Mouse (Mus musculus): ENCODE measurements at regions not wholly inside any gene's neighbourhood (a gene's known extent, or its start where the extent isn't known, plus 50 kb on each side); places are given as distances from the start of the nearest gene placed in this dataset.

DNA sequence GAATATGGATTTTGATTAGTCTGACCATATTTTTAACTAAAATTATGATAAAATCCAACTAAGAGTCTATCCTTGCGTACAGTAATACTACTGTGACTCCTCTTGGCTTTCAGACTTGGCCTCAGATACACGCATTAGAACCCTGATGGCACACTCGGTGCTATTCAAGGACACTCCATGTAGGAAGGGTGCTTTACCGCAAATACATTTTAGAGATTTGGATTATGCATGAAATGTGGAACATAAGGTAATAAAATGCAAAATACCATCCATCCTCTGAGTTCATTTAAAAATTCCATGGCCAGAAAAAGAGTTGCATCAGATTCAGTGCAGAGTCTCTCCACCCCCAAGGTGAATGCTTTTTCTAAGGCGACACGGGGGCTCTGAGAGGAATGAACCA is 157.7 kb upstream of the Clec14a start:
- no peak overlapping the region for H3K9ac ChIP-seq (ENCODE audit: insufficient read depth, low read depth, low read length, poor library complexity, severe bottlenecking)
- in situ Hi-C loops (cut with MboI; ENCODE audit: low sequenced_read_pairs in 2 of 2, unreplicated experiment in 2 of 2), result no loop called here
- TF ChIP-seq HCFC1 (IDR thresholded peaks at IDR 0.05; ENCODE audit: borderline replicate concordance, insufficient read depth, low read length) (no peak), MAFK (IDR thresholded peaks at IDR 0.05; ENCODE audit: insufficient read depth, low read depth, low read length) (no peak), CHD2 (IDR thresholded peaks at IDR 0.05; ENCODE audit: low read depth, low read length) (no peak), ZC3H11A (IDR thresholded peaks at IDR 0.05; ENCODE audit: borderline replicate concordance, low read depth, low read length) (no peak)

DNA sequence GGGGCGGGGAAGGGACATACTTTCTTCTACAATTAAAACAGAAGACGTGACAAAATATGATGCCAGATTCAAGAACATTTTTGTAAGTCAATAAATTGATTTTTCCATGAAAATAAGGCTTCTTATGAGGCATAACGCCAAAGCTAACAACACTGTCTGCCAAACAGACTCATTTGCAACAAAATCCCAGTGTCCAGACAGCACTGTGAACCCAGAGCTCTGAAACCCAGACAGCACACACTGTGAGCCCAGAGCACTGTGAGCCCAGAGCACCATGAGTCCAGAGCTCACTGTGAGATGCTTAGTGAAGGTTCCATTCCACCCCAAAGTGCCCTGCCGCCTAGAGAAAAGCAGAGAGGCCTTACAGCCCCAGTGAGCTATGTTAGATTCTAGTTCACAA is 156.9 kb upstream of the Clec14a start:
- Histone ChIP-seq H3K4me1 (ENCODE audit: control insufficient read depth in 2 of 2, insufficient read depth in 2 of 2, low read length in 2 of 2, poor library complexity in 1 of 2) (no peaks in the 10 kb centered on the region), H3K9ac (ENCODE audit: insufficient read depth, low read depth, low read length, poor library complexity, severe bottlenecking) (no peak overlapping the region), H3K36me3 (ENCODE audit: control insufficient read depth, insufficient read depth, low read length, poor library complexity, severe bottlenecking) (no peaks in the 10 kb centered on the region), H3K9me3 (ENCODE audit: control insufficient read depth, insufficient read depth, low read depth, low read length) (no peaks in the 10 kb centered on the region), H3K27ac (ENCODE audit: insufficient read depth, low read depth, low read length, poor library complexity, severe bottlenecking) (no peak overlapping the region), H3K4me3 (ENCODE audit: insufficient read depth in 1 of 2, low read depth in 1 of 2, low read length in 2 of 2, poor library complexity in 1 of 2, severe bottlenecking in 1 of 2) (no peak overlapping the region)
- no peak for DNase-seq (ENCODE audit: low read depth, low spot score)
- in situ Hi-C loops (cut with MboI; ENCODE audit: low sequenced_read_pairs in 2 of 2, unreplicated experiment in 2 of 2), result no loop called here
- TF ChIP-seq ZC3H11A (IDR thresholded peaks at IDR 0.05; ENCODE audit: borderline replicate concordance, low read depth, low read length) (no peak), HCFC1 (IDR thresholded peaks at IDR 0.05; ENCODE audit: borderline replicate concordance, insufficient read depth, low read length) (no peak), CHD2 (IDR thresholded peaks at IDR 0.05; ENCODE audit: low read depth, low read length) (no peak), ZNF384 (IDR thresholded peaks at IDR 0.05; ENCODE audit: low read depth, low read length) (no peak), MAFK (IDR thresholded peaks at IDR 0.05; ENCODE audit: insufficient read depth, low read depth, low read length) (no peak)

More for the DNA sequence above, 157.7 kb upstream of the Clec14a start:
- H3K4me1 ChIP-seq (ENCODE audit: control insufficient read depth in 2 of 2, insufficient read depth in 2 of 2, low read length in 2 of 2, poor library complexity in 1 of 2), result no peaks in the 10 kb centered on the region
- H3K9me3 ChIP-seq (ENCODE audit: control insufficient read depth, insufficient read depth, low read depth, low read length), result no peaks in the 10 kb centered on the region
- H3K4me3 ChIP-seq (ENCODE audit: insufficient read depth in 1 of 2, low read depth in 1 of 2, low read length in 2 of 2, poor library complexity in 1 of 2, severe bottlenecking in 1 of 2), result no peak overlapping the region
- no peak for DNase-seq (ENCODE audit: low read depth, low spot score)
- H3K36me3 ChIP-seq (ENCODE audit: control insufficient read depth, insufficient read depth, low read length, poor library complexity, severe bottlenecking), result no peaks in the 10 kb centered on the region
- no peak overlapping the region for H3K27ac ChIP-seq (ENCODE audit: insufficient read depth, low read depth, low read length, poor library complexity, severe bottlenecking)

DNA sequence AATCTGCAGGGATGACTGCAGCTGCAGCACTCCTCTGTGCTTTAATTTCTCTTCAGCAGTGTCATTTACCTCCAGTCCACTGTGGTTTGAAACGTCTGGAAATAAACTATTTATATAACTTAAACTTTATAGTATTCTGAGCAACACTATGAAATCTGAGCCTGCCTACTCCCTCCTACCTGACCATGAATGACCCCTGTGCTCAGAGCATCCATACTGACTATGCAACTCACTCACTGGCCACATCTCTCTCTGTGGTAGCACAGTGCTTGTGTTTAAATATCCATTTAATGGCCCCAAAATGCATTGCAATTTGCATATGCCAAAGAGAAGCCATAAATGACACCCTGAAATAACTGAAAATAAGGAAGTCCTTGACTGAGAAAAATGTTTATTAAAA is 154.5 kb upstream of the Clec14a start:
- TF ChIP-seq ZNF384 (IDR thresholded peaks at IDR 0.05; ENCODE audit: low read depth, low read length), result no peak
- no peak for TF ChIP-seq HCFC1 (IDR thresholded peaks at IDR 0.05; ENCODE audit: borderline replicate concordance, insufficient read depth, low read length)
- TF ChIP-seq CHD2 (IDR thresholded peaks at IDR 0.05; ENCODE audit: low read depth, low read length), result no peak
- no peak for TF ChIP-seq MAFK (IDR thresholded peaks at IDR 0.05; ENCODE audit: insufficient read depth, low read depth, low read length)
- TF ChIP-seq ZC3H11A (IDR thresholded peaks at IDR 0.05; ENCODE audit: borderline replicate concordance, low read depth, low read length), result no peak
- Histone ChIP-seq H3K27ac (ENCODE audit: insufficient read depth, low read depth, low read length, poor library complexity, severe bottlenecking) (no peak overlapping the region), H3K9ac (ENCODE audit: insufficient read depth, low read depth, low read length, poor library complexity, severe bottlenecking) (no peak overlapping the region), H3K4me1 (ENCODE audit: control insufficient read depth in 2 of 2, insufficient read depth in 2 of 2, low read length in 2 of 2, poor library complexity in 1 of 2) (no peaks in the 10 kb centered on the region), H3K9me3 (ENCODE audit: control insufficient read depth, insufficient read depth, low read depth, low read length) (no peaks in the 10 kb centered on the region), H3K4me3 (ENCODE audit: insufficient read depth in 1 of 2, low read depth in 1 of 2, low read length in 2 of 2, poor library complexity in 1 of 2, severe bottlenecking in 1 of 2) (no peak overlapping the region), H3K36me3 (ENCODE audit: control insufficient read depth, insufficient read depth, low read length, poor library complexity, severe bottlenecking) (no peaks in the 10 kb centered on the region)
- in situ Hi-C loops (cut with MboI; ENCODE audit: low sequenced_read_pairs in 2 of 2, unreplicated experiment in 2 of 2), result no loop called here
- no peak for DNase-seq (ENCODE audit: low read depth, low spot score)

DNA sequence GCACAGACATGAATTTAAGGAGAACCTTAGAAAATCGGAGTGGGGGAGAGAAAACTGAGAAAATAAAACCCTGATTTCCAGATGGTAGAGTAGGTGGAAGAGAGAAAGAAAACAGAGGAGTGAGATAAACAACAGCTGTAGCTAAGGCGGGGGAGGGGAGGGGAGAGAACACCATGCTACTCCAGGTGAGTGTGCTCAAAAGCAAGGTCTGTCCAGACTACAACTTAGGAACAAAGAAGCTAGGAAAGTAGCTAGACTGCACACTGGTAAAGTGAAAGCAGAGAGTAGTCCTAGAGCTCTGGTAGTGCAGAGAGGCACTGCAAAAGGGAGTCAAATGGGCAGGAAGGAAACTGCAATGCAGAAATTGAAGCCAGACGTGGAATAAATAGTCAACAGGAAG is 132.8 kb upstream of the Clec14a start:
- TF ChIP-seq MAFK (IDR thresholded peaks at IDR 0.05; ENCODE audit: insufficient read depth, low read depth, low read length) (no peak), CHD2 (IDR thresholded peaks at IDR 0.05; ENCODE audit: low read depth, low read length) (no peak), ZNF384 (IDR thresholded peaks at IDR 0.05; ENCODE audit: low read depth, low read length) (no peak), HCFC1 (IDR thresholded peaks at IDR 0.05; ENCODE audit: borderline replicate concordance, insufficient read depth, low read length) (no peak), ZC3H11A (IDR thresholded peaks at IDR 0.05; ENCODE audit: borderline replicate concordance, low read depth, low read length) (no peak)
- DNase-seq (ENCODE audit: low read depth, low spot score), result no peak
- H3K27ac ChIP-seq (ENCODE audit: insufficient read depth, low read depth, low read length, poor library complexity, severe bottlenecking), result no peak overlapping the region
- H3K9me3 ChIP-seq (ENCODE audit: control insufficient read depth, insufficient read depth, low read depth, low read length), result no peaks in the 10 kb centered on the region
- no peak overlapping the region for H3K4me3 ChIP-seq (ENCODE audit: insufficient read depth in 1 of 2, low read depth in 1 of 2, low read length in 2 of 2, poor library complexity in 1 of 2, severe bottlenecking in 1 of 2)
- no peaks in the 10 kb centered on the region for H3K36me3 ChIP-seq (ENCODE audit: control insufficient read depth, insufficient read depth, low read length, poor library complexity, severe bottlenecking)
- no peak overlapping the region for H3K9ac ChIP-seq (ENCODE audit: insufficient read depth, low read depth, low read length, poor library complexity, severe bottlenecking)
- in situ Hi-C loops (cut with MboI; ENCODE audit: low sequenced_read_pairs in 2 of 2, unreplicated experiment in 2 of 2), result no loop called here
- no peaks in the 10 kb centered on the region for H3K4me1 ChIP-seq (ENCODE audit: control insufficient read depth in 2 of 2, insufficient read depth in 2 of 2, low read length in 2 of 2, poor library complexity in 1 of 2)

DNA sequence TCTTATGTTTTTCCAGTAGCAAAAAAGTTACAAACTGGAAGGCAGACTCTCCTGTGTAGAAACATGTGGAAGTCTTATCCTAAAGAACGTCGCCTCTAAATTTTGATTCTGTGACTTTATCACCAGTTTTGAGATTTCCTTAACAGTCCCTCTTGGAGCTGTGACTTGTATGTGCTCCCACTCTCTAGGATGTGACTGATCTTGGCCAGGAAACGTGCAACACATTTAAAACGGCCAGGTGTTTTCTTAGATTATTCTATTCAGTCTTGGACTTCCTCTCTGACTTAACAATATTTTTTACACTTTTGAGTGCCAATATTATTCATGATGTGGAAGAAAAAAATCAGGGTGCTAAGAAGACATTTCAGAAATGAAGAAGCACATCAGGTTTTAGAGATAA is 91.2 kb upstream of the Clec14a start:
- DNase-seq (ENCODE audit: low read depth, low spot score), result no peak
- Histone ChIP-seq H3K27ac (ENCODE audit: insufficient read depth, low read depth, low read length, poor library complexity, severe bottlenecking) (no peak overlapping the region), H3K4me1 (ENCODE audit: control insufficient read depth in 2 of 2, insufficient read depth in 2 of 2, low read length in 2 of 2, poor library complexity in 1 of 2) (no peaks in the 10 kb centered on the region), H3K36me3 (ENCODE audit: control insufficient read depth, insufficient read depth, low read length, poor library complexity, severe bottlenecking) (no peaks in the 10 kb centered on the region), H3K9ac (ENCODE audit: insufficient read depth, low read depth, low read length, poor library complexity, severe bottlenecking) (no peak overlapping the region), H3K4me3 (ENCODE audit: insufficient read depth in 1 of 2, low read depth in 1 of 2, low read length in 2 of 2, poor library complexity in 1 of 2, severe bottlenecking in 1 of 2) (no peak overlapping the region), H3K9me3 (ENCODE audit: control insufficient read depth, insufficient read depth, low read depth, low read length) (no peaks in the 10 kb centered on the region)
- in situ Hi-C loops (cut with MboI; ENCODE audit: low sequenced_read_pairs in 2 of 2, unreplicated experiment in 2 of 2), result no loop called here
- TF ChIP-seq HCFC1 (IDR thresholded peaks at IDR 0.05; ENCODE audit: borderline replicate concordance, insufficient read depth, low read length) (no peak), CHD2 (IDR thresholded peaks at IDR 0.05; ENCODE audit: low read depth, low read length) (no peak), ZNF384 (IDR thresholded peaks at IDR 0.05; ENCODE audit: low read depth, low read length) (no peak), ZC3H11A (IDR thresholded peaks at IDR 0.05; ENCODE audit: borderline replicate concordance, low read depth, low read length) (no peak), MAFK (IDR thresholded peaks at IDR 0.05; ENCODE audit: insufficient read depth, low read depth, low read length) (no peak)
